Mouse (Mus musculus): ENCODE measurements around the gene Rhbdl1. TPM values are rescaled to one million over a fixed set of nuclear protein-coding genes. Genes with fewer than 3 reads are reported as not detected.

The Rhbdl1 gene
- polyA plus RNA-seq, 1 experiment from 2014 or later: 2.1 TPM

DNA sequence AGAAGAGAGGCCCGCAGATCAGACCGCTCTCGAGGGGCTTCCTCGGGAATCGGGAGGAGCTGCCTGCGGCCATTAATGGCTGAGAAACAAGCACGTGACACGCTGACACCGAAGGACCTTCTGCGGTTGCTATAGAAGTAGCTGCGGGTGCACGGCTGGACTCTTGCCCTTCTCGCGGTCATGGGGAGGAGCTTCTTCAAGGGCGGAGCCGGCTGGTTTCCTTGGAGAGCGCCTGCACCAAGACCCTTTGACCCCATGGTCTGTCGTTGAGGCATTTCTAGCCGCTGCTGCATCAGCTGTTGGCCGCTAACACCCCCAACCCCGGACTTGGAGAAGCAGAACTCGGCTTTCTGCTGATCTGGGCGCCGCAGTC, 3.8 kb downstream of the Rhbdl1 start, which contains the start of gene Stub1:
Gene Stub1, minus strand, starts transcription at position 114 of the 373 bp plus-strand sequence.
- 1% methylated on average over 24 of the region's 24 CpGs for WGBS
- Histone ChIP-seq H3K9ac (ENCODE audit: low read length) (peak within 1 kb of the TSS; percentile 87), H3K4me1 (replicated peaks; ENCODE audit: control insufficient read depth, insufficient read depth, low read length) (peaks cover 47% of the 10 kb centered on the region), H3K4me3 (ENCODE audit: low read depth, low read length) (peak within 1 kb of the TSS; percentile 83), H3K9me3 (ENCODE audit: control insufficient read depth, low read length) (no peaks in the 10 kb centered on the region), H3K36me3 (ENCODE audit: control insufficient read depth, insufficient read depth, low read length) (peaks cover 9% of the 10 kb centered on the region; the same call in 1 of the 2 replicates), H3K4me2 (ENCODE audit: low read depth, low read length, severe bottlenecking) (peak within 1 kb of the TSS; percentile 95), H3K27me3 (ENCODE audit: control insufficient read depth, insufficient read depth, low read length) (no peaks in the 10 kb centered on the region), H3K27ac (ENCODE audit: low read depth, low read length) (peak within 1 kb of the TSS; percentile 96)
- ATAC-seq (replicated peaks; ENCODE audit: low FRiP score): peak; percentile 59
- no peak for DNase-seq (ENCODE audit: low spot score)

DNA sequence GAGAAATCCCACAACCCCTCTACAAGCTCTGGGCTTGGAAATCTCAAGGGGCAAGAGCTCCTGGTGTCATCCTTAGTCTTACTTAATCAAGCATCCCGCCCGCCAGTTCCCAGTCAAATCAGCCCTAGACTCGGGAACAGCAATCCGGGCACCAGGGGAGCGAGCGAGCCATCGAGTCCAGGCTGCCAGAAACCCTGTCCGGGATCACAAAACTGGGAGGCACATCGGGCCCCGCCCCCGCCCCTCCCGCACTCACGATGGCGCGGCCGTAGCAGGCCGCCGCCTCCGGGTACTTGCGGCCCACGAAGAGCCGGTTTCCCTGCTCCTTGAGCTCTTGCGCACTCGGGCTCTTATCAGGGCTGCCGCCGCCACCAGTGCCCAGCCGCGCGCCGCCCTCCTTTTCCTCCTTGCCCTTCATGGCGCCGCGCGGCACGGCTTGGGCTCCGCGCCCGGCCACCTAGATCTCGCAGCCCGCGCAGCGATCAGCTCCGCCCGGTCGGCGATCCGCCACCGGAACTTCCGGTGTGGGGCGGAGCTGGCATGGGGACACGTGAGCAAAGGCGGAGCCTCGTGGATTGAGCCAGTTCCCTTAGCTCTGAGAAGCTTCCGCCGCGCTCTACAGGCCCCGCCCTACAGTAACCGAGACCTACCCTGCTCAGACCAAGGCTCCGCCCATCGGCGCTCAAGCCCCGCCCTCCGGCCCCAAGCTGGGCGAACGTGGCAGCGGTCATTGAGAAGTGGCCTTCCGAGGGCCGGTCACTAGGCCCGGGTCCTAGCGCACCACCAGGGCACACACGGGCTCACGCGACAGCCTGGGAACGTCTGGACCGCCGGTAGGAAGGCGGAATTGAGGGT, 4.4 kb downstream of the Rhbdl1 start:
- H3K9me3 ChIP-seq (ENCODE audit: control insufficient read depth, low read length): no peaks in the 10 kb centered on the region
- H3K4me2 ChIP-seq (ENCODE audit: low read depth, low read length, severe bottlenecking): peak overlapping the region; percentile 95
- under 1% methylated on average over 71 of the region's 77 CpGs for WGBS
- H3K27me3 ChIP-seq (ENCODE audit: control insufficient read depth, insufficient read depth, low read length): no peaks in the 10 kb centered on the region
- peak overlapping the region; percentile 87 for H3K9ac ChIP-seq (ENCODE audit: low read length)
- H3K27ac ChIP-seq (ENCODE audit: low read depth, low read length): peak overlapping the region; percentile 96
- peak; percentile 89 for ATAC-seq (replicated peaks; ENCODE audit: low FRiP score)
- H3K4me1 ChIP-seq (replicated peaks; ENCODE audit: control insufficient read depth, insufficient read depth, low read length): peaks cover 49% of the 10 kb centered on the region
- DNase-seq (ENCODE audit: low spot score): peak; percentile 99
- H3K4me3 ChIP-seq (ENCODE audit: low read depth, low read length): peak overlapping the region; percentile 83
- peaks cover 9% of the 10 kb centered on the region; the same call in 1 of the 2 replicates for H3K36me3 ChIP-seq (ENCODE audit: control insufficient read depth, insufficient read depth, low read length)

DNA sequence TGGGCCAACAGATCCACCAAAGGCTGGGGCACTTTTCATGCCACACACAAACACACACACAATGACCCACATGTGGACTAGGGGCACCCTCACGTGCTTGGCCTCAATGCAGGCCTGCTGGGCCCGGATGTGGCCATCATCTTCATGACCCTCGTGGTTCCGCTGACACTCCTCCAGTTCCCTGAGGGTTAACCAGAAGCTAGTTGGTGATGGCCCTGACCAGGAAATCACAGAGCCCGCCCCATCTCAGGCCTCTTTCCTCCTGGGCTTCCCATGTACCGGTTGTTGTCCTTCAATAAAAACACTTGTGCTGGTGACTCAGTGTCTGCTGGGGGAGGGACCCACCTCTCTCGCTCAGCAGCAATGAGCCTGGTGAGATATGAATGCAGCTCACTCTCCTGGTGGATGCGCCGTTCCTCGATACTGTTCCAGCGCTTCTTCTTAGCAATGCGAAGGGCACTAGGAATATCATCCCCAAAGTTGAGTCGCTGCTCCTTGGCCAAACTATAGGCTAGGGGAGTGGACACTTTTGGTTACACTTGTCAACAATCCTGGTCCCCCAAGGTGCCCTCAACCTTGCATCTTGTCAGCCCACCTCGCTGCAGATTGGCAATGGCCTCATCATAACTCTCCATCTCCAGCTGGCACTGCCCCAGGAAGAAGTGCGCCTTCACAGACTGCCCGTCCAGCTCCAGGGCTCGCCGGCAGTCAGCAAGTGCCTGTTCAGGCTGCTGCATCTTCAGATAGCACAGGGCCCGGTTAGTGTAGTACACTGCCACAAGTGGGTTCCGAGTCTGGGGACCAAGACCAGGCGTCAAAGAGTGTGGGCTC, 5.4 kb downstream of the Rhbdl1 start:
- H3K27me3 ChIP-seq (ENCODE audit: control insufficient read depth, insufficient read depth, low read length): no peaks in the 10 kb centered on the region
- peak; percentile 57 for DNase-seq (ENCODE audit: low spot score)
- peak overlapping the region; percentile 87 for H3K9ac ChIP-seq (ENCODE audit: low read length)
- peaks cover 41% of the 10 kb centered on the region for H3K4me1 ChIP-seq (replicated peaks; ENCODE audit: control insufficient read depth, insufficient read depth, low read length)
- no peak for ATAC-seq (replicated peaks; ENCODE audit: low FRiP score)
- peak overlapping the region; percentile 76 for H3K4me2 ChIP-seq (ENCODE audit: low read depth, low read length, severe bottlenecking)
- 70% methylated on average over 21 of the region's 21 CpGs for WGBS
- no peaks in the 10 kb centered on the region for H3K9me3 ChIP-seq (ENCODE audit: control insufficient read depth, low read length)
- H3K4me3 ChIP-seq (ENCODE audit: low read depth, low read length): peak overlapping the region; percentile 83
- H3K27ac ChIP-seq (ENCODE audit: low read depth, low read length): no peak overlapping the region
- peaks cover 9% of the 10 kb centered on the region; the same call in 1 of the 2 replicates for H3K36me3 ChIP-seq (ENCODE audit: control insufficient read depth, insufficient read depth, low read length)

DNA sequence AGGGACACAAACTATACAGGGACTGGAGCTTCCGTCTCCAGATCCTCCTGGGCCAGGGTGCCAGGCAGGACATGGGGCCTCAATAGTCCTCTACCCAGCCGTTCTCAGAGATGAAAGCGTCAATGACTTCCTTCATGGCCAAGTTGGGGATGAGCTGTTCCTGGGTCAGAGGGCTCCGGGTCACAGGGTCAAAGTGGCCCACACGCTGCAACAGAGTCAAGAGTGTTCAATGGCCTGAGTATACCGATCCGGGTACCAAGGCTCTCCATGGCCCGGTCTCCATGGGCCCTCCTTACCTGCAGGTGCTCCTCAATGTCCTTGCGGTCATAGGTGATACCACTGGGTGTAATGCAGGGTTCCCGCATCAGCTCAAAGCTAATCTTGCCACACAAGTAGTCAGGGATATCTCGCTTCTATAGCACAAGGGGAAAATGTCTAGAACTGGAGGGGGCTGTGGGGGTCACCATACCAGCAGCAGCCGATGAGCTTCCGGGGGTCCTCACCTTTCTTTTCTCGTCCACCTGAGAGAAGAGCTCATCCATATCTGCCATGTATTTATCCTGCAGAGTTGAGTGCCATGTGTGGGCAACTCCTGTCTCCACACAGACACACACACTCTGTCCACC, 6.2 kb downstream of the Rhbdl1 start:
- H3K9ac ChIP-seq (ENCODE audit: low read length): no peak overlapping the region
- H3K4me1 ChIP-seq (replicated peaks; ENCODE audit: control insufficient read depth, insufficient read depth, low read length): peaks cover 37% of the 10 kb centered on the region
- no peak overlapping the region for H3K27ac ChIP-seq (ENCODE audit: low read depth, low read length)
- peak overlapping the region; percentile 83 for H3K4me3 ChIP-seq (ENCODE audit: low read depth, low read length)
- H3K27me3 ChIP-seq (ENCODE audit: control insufficient read depth, insufficient read depth, low read length): no peaks in the 10 kb centered on the region
- H3K4me2 ChIP-seq (ENCODE audit: low read depth, low read length, severe bottlenecking): no peak overlapping the region
- ATAC-seq (replicated peaks; ENCODE audit: low FRiP score): no peak
- H3K36me3 ChIP-seq (ENCODE audit: control insufficient read depth, insufficient read depth, low read length): peaks cover 9% of the 10 kb centered on the region; the same call in 1 of the 2 replicates
- DNase-seq (ENCODE audit: low spot score): peak; percentile 55
- no peaks in the 10 kb centered on the region for H3K9me3 ChIP-seq (ENCODE audit: control insufficient read depth, low read length)
- 89% methylated on average over 14 of the region's 14 CpGs for WGBS

DNA sequence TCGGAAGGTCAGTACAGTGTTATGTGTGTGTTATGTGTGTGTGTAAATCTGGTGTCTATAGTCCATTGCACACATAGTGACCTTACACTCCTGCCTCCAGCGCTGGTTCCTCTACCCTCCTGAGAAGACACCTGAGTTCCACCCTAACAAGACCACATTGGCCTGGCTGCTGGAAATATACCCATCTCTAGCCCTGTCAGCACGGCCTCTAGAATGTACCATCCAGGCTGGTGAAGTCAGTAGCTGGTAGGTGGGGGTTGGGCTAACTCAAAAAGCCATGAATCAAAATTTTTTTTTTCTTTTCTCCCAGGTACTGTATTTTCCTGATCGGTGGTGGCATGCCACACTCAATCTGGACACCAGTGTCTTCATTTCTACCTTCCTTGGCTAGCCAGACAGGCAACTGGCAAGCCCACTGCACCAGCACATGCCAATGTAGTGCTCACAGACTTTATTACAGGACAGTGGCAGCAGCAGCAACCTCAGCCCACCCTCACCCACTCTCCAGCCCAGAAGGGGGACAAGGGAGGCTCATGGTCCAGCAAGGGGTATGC, 6.8 kb downstream of the Rhbdl1 start:
- peaks cover 37% of the 10 kb centered on the region for H3K4me1 ChIP-seq (replicated peaks; ENCODE audit: control insufficient read depth, insufficient read depth, low read length)
- H3K36me3 ChIP-seq (ENCODE audit: control insufficient read depth, insufficient read depth, low read length): peaks cover 9% of the 10 kb centered on the region; the same call in 1 of the 2 replicates
- DNase-seq (ENCODE audit: low spot score): no peak
- no peak for ATAC-seq (replicated peaks; ENCODE audit: low FRiP score)
- no peak overlapping the region for H3K27ac ChIP-seq (ENCODE audit: low read depth, low read length)
- no peaks in the 10 kb centered on the region for H3K9me3 ChIP-seq (ENCODE audit: control insufficient read depth, low read length)
- H3K4me3 ChIP-seq (ENCODE audit: low read depth, low read length): peak overlapping the region; percentile 52
- H3K9ac ChIP-seq (ENCODE audit: low read length): no peak overlapping the region; the same call in 1 of the 2 replicates
- no peaks in the 10 kb centered on the region for H3K27me3 ChIP-seq (ENCODE audit: control insufficient read depth, insufficient read depth, low read length)
- 84% methylated on average over 4 of the region's 4 CpGs for WGBS
- peak overlapping the region; percentile 86 for H3K4me2 ChIP-seq (ENCODE audit: low read depth, low read length, severe bottlenecking)

DNA sequence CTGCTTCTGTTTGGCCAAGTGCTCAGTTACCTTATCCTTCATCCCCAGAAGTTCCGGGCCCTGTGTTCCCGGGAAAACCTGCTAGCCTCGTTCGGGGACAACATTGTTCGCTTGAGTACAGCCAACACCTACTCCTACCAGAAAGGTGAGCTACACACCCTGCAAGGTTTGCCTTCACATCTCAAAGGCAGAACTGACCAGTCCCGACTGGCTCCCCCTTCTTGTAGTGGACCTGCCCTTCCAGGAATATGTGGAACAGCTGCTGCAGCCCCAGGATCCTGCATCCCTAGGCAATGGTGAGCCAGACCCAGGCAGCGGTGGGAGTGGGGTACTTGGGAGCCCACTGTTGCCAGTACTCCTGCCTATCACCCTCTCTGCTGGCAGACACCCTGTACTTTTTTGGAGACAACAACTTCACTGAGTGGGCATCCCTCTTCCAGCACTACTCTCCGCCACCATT, 7.5 kb downstream of the Rhbdl1 start:
- H3K4me3 ChIP-seq (ENCODE audit: low read depth, low read length): peak overlapping the region; percentile 52
- H3K27me3 ChIP-seq (ENCODE audit: control insufficient read depth, insufficient read depth, low read length): no peaks in the 10 kb centered on the region
- 47% methylated on average over 8 of the region's 8 CpGs for WGBS
- H3K4me2 ChIP-seq (ENCODE audit: low read depth, low read length, severe bottlenecking): peak overlapping the region; percentile 86
- DNase-seq (ENCODE audit: low spot score) (peak; percentile 58), ATAC-seq (replicated peaks; ENCODE audit: low FRiP score) (no peak)
- H3K4me1 ChIP-seq (replicated peaks; ENCODE audit: control insufficient read depth, insufficient read depth, low read length): peaks cover 34% of the 10 kb centered on the region
- peak overlapping the region; percentile 75 for H3K27ac ChIP-seq (ENCODE audit: low read depth, low read length)
- peaks cover 9% of the 10 kb centered on the region; the same call in 1 of the 2 replicates for H3K36me3 ChIP-seq (ENCODE audit: control insufficient read depth, insufficient read depth, low read length)
- H3K9me3 ChIP-seq (ENCODE audit: control insufficient read depth, low read length): no peaks in the 10 kb centered on the region
- peak overlapping the region; percentile 79 for H3K9ac ChIP-seq (ENCODE audit: low read length)

DNA sequence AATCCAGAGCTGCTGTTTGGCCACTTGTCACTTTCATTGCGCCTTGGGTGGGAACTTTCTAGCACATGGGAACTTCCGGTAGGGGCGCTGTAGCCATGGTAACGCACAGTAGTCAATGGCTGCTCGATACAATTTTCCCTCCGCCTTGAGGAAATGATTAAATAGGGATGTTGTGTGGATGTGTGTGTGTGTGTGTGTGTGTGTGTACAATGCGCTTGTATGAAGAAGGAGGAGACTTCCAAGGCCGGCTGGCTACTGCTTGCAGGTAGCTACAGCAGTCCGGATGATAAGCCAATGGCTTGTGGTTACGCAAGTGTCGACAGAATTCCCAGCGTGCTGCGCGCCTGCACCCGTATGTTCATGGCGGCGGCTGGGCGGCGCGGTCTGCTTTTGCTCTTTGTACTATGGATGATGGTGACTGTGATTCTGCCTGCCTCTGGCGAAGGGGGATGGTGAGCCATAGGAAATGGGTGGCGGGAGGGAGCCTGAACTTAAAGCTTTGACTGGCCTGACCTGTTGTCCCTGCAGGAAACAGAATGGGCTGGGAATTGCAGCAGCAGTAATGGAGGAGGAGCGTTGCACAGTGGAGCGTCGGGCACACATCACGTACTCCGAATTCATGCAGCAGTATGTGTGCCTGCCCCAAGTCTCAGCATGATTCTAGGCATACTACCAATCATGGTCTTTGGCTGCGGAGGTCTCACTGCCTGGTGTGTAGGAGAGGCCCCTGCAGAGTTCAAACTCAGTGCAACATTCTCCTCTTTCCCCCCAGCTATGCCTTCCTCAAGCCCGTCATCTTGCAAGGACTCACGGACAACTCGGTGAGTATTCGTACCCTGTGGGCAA, 8.2 kb downstream of the Rhbdl1 start, which contains the start of gene Jmjd8:
Gene Jmjd8, plus strand, starts transcription at position 156 of the 846 bp plus-strand sequence.
- Histone ChIP-seq H3K27ac (ENCODE audit: low read depth, low read length) (peak within 1 kb of the TSS; percentile 75), H3K4me1 (replicated peaks; ENCODE audit: control insufficient read depth, insufficient read depth, low read length) (peaks cover 33% of the 10 kb centered on the region), H3K4me3 (ENCODE audit: low read depth, low read length) (peak within 1 kb of the TSS; percentile 52), H3K9ac (ENCODE audit: low read length) (peak within 1 kb of the TSS; percentile 79), H3K27me3 (ENCODE audit: control insufficient read depth, insufficient read depth, low read length) (no peaks in the 10 kb centered on the region), H3K9me3 (ENCODE audit: control insufficient read depth, low read length) (no peaks in the 10 kb centered on the region), H3K4me2 (ENCODE audit: low read depth, low read length, severe bottlenecking) (peak within 1 kb of the TSS; percentile 86), H3K36me3 (ENCODE audit: control insufficient read depth, insufficient read depth, low read length) (peaks cover 9% of the 10 kb centered on the region; the same call in 1 of the 2 replicates)
- ATAC-seq (replicated peaks; ENCODE audit: low FRiP score) (peak; percentile 48), DNase-seq (ENCODE audit: low spot score) (peak; percentile 85)
- WGBS: under 1% methylated on average over 32 of the region's 32 CpGs
